In the genomic region with DNA sequence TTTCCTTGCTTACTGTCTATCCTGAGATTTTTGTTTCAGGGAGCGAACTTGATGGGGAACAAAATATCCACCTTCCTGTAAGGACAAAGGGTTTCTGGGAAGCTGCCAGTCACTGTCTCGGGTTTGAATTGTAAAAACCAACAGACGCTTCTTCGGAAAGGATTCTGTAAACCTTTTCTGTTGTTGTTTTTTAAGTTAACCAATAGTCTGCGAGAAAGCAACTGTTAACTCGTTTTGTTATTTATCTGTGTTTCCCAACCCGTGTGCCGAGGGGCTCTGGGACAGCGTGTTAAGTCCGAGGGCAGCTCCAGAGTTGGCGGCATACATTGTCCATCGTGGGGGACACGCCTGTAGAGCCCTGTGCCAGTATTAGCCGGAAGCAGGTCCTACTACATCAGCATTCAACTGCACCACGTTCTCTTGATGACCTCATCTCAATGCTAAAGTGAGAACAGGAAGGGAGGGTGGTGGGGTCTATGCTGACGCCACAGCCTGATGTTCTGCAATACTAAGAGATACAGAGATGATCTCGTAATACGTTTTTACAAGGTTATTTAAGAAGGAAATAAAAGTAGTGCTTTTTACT, we compare ENCODE assay signal across 8 mouse cellular contexts.
DNase-seq lines count a peak whose midpoint lies in the region; ATAC-seq and TF ChIP-seq lines count a peak whose summit lies in the region.

No protein-coding gene starts in this region.

- 56% methylated on average over 18 of the region's 18 CpGs for WGBS in neural tube, embryonic 11.5 days
- 37% methylated on average over 18 of the region's 18 CpGs for WGBS in lung, postnatal 0 days

- peak; percentile 61 for ATAC-seq in neural tube, embryonic 11.5 days (ENCODE audit: insufficient read depth, low FRiP score, low TSS enrichment)
- peak; percentile 72 for ATAC-seq in granulocyte monocyte progenitor cell, adult 5-6 weeks (replicated peaks; ENCODE audit: poor library complexity, severe bottlenecking)
- ATAC-seq in lung, postnatal 0 days: peak; percentile 89

- no peak overlapping the region for H3K4me3 ChIP-seq in neural tube, embryonic 11.5 days (ENCODE audit: low read depth, low read length)
- no peak overlapping the region for H3K4me3 ChIP-seq in lung, postnatal 0 days (ENCODE audit: low read depth, low read length)

- peak overlapping the region; percentile 23 for H3K4me2 ChIP-seq in neural tube, embryonic 11.5 days (ENCODE audit: low read depth)
- H3K4me2 ChIP-seq in lung, postnatal 0 days (replicated peaks; ENCODE audit: low read depth, low read length): no peak overlapping the region; the same call in 1 of the 2 replicates

- H3K4me1 ChIP-seq in neural tube, embryonic 11.5 days (ENCODE audit: control insufficient read depth, insufficient read depth, low read length): peaks cover 24% of the 10 kb centered on the region
- peaks cover 6% of the 10 kb centered on the region for H3K4me1 ChIP-seq in lung, postnatal 0 days (ENCODE audit: insufficient read depth, low read depth, low read length)

- H3K27ac ChIP-seq in neural tube, embryonic 11.5 days (ENCODE audit: low read depth, low read length): peak overlapping the region; percentile 39
- H3K27ac ChIP-seq in lung, postnatal 0 days (ENCODE audit: low read length): peak overlapping the region; percentile 64

- no peak overlapping the region for H3K9ac ChIP-seq in neural tube, embryonic 11.5 days (ENCODE audit: low read length)
- H3K9ac ChIP-seq in lung, postnatal 0 days (replicated peaks; ENCODE audit: low read depth): no peak overlapping the region

- DNase-seq in neural tube, embryonic 11.5 days (ENCODE audit: low spot score): no peak
- no peak for DNase-seq in neural tube, embryonic 10.5 days (ENCODE audit: extremely low spot score, low spot score)
- peak; percentile 79 for DNase-seq in lung, postnatal 0 days (ENCODE audit: low spot score)
- peak; percentile 50 for DNase-seq in splenic B cell, adult 2 months (ENCODE audit: low read depth, low spot score)
- DNase-seq in thymus, postnatal 10 days (ENCODE audit: low spot score in 2 of 2): no peak
- no peak for DNase-seq in right cerebral cortex, postnatal 36 days (ENCODE audit: low spot score in 2 of 2)
- no peak for DNase-seq in thymus, postnatal 25 days

- H3K27me3 ChIP-seq in neural tube, embryonic 11.5 days (ENCODE audit: control insufficient read depth, insufficient read depth, low read length): no peaks in the 10 kb centered on the region
- H3K27me3 ChIP-seq in lung, postnatal 0 days (replicated peaks; ENCODE audit: insufficient read depth, low read length): no peaks in the 10 kb centered on the region
- no peaks in the 10 kb centered on the region for H3K27me3 ChIP-seq in splenic B cell, adult 2 months (ENCODE audit: control insufficient read depth, insufficient read depth, low read length, poor library complexity, severe bottlenecking)

- no peaks in the 10 kb centered on the region for H3K9me3 ChIP-seq in neural tube, embryonic 11.5 days (ENCODE audit: control insufficient read depth, low read length)
- H3K9me3 ChIP-seq in lung, postnatal 0 days (ENCODE audit: low read length): no peaks in the 10 kb centered on the region

- H3K36me3 ChIP-seq in neural tube, embryonic 11.5 days (ENCODE audit: control insufficient read depth, insufficient read depth, low read length): no peaks in the 10 kb centered on the region
- no peaks in the 10 kb centered on the region for H3K36me3 ChIP-seq in lung, postnatal 0 days (ENCODE audit: insufficient read depth, low read length)
- 0 out of 2 replicates have a peak, but pooled peaks cover 2% of the 10 kb centered on the region for H3K36me3 ChIP-seq in splenic B cell, adult 2 months (ENCODE audit: control insufficient read depth, insufficient read depth, low read length, poor library complexity, severe bottlenecking)

- peak; percentile 81; the same call in 1 of the 2 replicates for TF ChIP-seq EP300 in lung, postnatal 0 days (IDR thresholded peaks at IDR 0.05)

- TF ChIP-seq CTCF in lung, postnatal 0 days (IDR thresholded peaks at IDR 0.05): no peak

Comparison
In these comparisons a context has a peak if more than half of its experiments do, and no peak if none do; other contexts are left out.
1. DNase-seq: peak in lung, postnatal 0 days (single experiment) and splenic B cell, adult 2 months (single experiment); none in neural tube, embryonic 11.5 days (single experiment), neural tube, embryonic 10.5 days (single experiment), thymus, postnatal 10 days (0 of 2), right cerebral cortex, postnatal 36 days (0 of 2) and thymus, postnatal 25 days (single experiment).
2. Peak in every context shown above with its lines, with median percentiles within 50 percentile points of each other: ATAC-seq.